Mouse (Mus musculus): ENCODE measurements around the gene Pkp1. TPM values are rescaled to one million over a fixed set of nuclear protein-coding genes. Genes with fewer than 3 reads are reported as not detected.

The Pkp1 gene
- polyA plus RNA-seq, 1 experiment from 2014 or later = 0.08 TPM

DNA sequence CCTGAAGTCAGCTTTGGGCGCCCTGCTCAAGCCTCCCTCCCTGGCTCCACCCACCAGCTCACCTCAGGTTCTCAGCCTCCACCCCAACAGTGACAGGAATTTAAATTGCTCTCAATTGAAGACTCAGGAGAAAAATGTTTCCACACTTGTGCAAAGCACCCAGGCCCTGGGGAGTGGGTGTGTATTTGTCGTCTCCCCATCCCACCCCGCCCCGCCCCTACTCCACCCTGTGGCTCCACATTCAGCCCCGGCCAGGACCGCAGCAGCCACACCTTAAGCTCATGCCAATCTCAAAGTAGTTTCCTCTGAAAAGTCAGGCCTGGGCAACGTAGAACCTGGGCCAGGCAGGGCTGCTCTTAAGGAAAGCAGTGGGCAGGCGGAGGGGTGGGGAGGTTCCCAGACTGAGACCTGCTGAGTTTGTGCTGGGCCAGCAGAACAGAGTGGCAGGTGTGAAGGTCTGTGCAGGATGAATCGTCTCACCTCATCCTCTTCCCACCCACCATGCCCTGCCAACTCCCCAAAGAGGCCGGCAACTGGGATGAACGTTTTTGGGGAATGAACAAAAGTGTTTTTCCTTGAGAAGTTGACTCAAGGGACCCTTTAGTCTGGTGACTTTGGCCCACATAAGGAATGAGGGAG is 61.8 kb downstream of the Pkp1 start:
- no peak for DNase-seq (ENCODE audit: low spot score)
- H3K27ac ChIP-seq (ENCODE audit: low read depth) = no peak overlapping the region
- no peak overlapping the region for H3K4me3 ChIP-seq (ENCODE audit: low read depth, low read length)
- no peaks in the 10 kb centered on the region for H3K36me3 ChIP-seq (ENCODE audit: control insufficient read depth, insufficient read depth, low read length)
- H3K9me3 ChIP-seq (ENCODE audit: control insufficient read depth, low read length) = no peaks in the 10 kb centered on the region
- H3K9ac ChIP-seq (ENCODE audit: low read length) = no peak overlapping the region
- H3K27me3 ChIP-seq (replicated peaks; ENCODE audit: control insufficient read depth, insufficient read depth, low read length) = no peaks in the 10 kb centered on the region
- H3K4me1 ChIP-seq (replicated peaks; ENCODE audit: control insufficient read depth, insufficient read depth, low read length) = peaks cover 5% of the 10 kb centered on the region
- 54% methylated on average over 11 of the region's 11 CpGs for WGBS
- no peak overlapping the region for H3K4me2 ChIP-seq (ENCODE audit: low read length)
- no peak for ATAC-seq (replicated peaks; ENCODE audit: low FRiP score, low TSS enrichment, low read depth)

DNA sequence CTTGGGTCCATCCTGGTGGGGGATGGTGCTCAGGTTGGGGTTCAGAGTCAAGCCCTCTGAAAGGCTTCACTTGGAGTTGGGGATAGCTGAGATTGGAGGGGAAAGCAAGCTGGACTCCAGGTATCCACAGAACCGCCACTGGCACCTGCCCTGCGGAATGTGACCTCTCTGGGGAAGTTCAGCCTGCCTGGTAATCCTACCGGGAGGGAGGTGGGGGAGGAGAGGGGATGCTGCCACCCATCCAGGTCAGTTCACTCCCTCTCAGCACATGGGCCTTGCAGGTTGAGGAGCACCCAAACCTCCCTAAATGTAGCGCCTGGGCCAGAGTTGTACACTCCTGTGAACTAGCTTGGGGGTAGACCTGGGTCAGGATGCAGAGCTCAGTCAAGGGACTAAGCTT is 62.9 kb downstream of the Pkp1 start:
- no peak for ATAC-seq (replicated peaks; ENCODE audit: low FRiP score, low TSS enrichment, low read depth)
- DNase-seq (ENCODE audit: low spot score) = no peak
- WGBS = 58% methylated on average over 4 of the region's 4 CpGs

GRCm38 (mm10) chr1:135855344-135855687 is 63.7 kb downstream of the Pkp1 start:
- Histone ChIP-seq H3K9me3 (ENCODE audit: control insufficient read depth, low read length) (no peaks in the 10 kb centered on the region), H3K4me3 (ENCODE audit: low read depth, low read length) (no peak overlapping the region), H3K36me3 (ENCODE audit: control insufficient read depth, insufficient read depth, low read length) (no peaks in the 10 kb centered on the region), H3K4me2 (ENCODE audit: low read length) (no peak overlapping the region), H3K9ac (ENCODE audit: low read length) (no peak overlapping the region), H3K4me1 (replicated peaks; ENCODE audit: control insufficient read depth, insufficient read depth, low read length) (peaks cover 13% of the 10 kb centered on the region), H3K27ac (ENCODE audit: low read depth) (no peak overlapping the region), H3K27me3 (replicated peaks; ENCODE audit: control insufficient read depth, insufficient read depth, low read length) (no peaks in the 10 kb centered on the region)
- no peak for ATAC-seq (replicated peaks; ENCODE audit: low FRiP score, low TSS enrichment, low read depth)
- 100% methylated on average over 1 of the region's 1 CpGs for WGBS
- DNase-seq (ENCODE audit: low spot score) = no peak

More for the DNA sequence above, 62.9 kb downstream of the Pkp1 start:
- no peak overlapping the region for H3K27ac ChIP-seq (ENCODE audit: low read depth)
- H3K27me3 ChIP-seq (replicated peaks; ENCODE audit: control insufficient read depth, insufficient read depth, low read length) = no peaks in the 10 kb centered on the region
- no peak overlapping the region for H3K4me2 ChIP-seq (ENCODE audit: low read length)
- no peaks in the 10 kb centered on the region for H3K36me3 ChIP-seq (ENCODE audit: control insufficient read depth, insufficient read depth, low read length)
- H3K9me3 ChIP-seq (ENCODE audit: control insufficient read depth, low read length) = no peaks in the 10 kb centered on the region
- H3K4me3 ChIP-seq (ENCODE audit: low read depth, low read length) = no peak overlapping the region
- H3K9ac ChIP-seq (ENCODE audit: low read length) = no peak overlapping the region
- H3K4me1 ChIP-seq (replicated peaks; ENCODE audit: control insufficient read depth, insufficient read depth, low read length) = peaks cover 13% of the 10 kb centered on the region

DNA sequence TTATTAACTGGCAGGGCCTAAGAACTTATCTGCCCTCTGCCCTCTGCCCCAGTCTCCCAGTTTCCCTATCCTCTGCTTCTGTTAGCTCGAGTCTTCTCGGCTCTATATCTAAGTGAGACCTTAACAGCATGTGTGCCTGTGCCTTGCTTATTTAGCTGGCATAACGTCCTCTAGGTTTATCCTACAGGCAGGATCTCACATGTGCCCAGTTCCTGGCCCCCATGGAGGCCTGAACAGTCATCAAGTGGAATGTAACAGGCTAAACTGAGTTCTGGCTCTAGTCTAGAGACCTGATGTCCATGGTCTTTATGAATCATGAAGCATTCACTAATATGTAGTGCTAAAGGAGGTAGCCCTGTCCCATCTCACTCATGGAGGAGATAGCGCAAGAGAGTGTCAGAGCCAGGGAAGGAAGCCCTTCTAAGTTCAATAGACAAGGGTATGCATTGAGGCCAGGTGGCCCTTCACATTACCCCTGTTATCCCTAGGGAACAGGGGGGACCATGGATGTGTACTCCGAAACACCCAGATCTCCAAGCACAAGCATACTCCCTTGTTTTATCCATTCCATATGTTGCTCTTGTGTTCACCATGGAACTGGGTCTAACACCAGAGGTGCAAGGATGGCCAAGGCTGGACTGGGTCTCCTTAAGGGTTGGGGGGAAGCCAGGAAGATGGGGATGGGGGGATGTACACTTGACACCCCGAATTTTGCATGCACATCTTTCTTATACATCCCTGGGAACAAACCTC is 64.2 kb downstream of the Pkp1 start:
- Histone ChIP-seq H3K27ac (ENCODE audit: low read depth) (no peak overlapping the region), H3K4me1 (replicated peaks; ENCODE audit: control insufficient read depth, insufficient read depth, low read length) (peaks cover 13% of the 10 kb centered on the region), H3K9ac (ENCODE audit: low read length) (no peak overlapping the region), H3K36me3 (ENCODE audit: control insufficient read depth, insufficient read depth, low read length) (no peaks in the 10 kb centered on the region), H3K4me2 (ENCODE audit: low read length) (no peak overlapping the region), H3K9me3 (ENCODE audit: control insufficient read depth, low read length) (no peaks in the 10 kb centered on the region), H3K4me3 (ENCODE audit: low read depth, low read length) (no peak overlapping the region), H3K27me3 (replicated peaks; ENCODE audit: control insufficient read depth, insufficient read depth, low read length) (no peaks in the 10 kb centered on the region)
- DNase-seq (ENCODE audit: low spot score) = no peak
- WGBS = 88% methylated on average over 6 of the region's 6 CpGs
- ATAC-seq (replicated peaks; ENCODE audit: low FRiP score, low TSS enrichment, low read depth) = no peak

- Histone ChIP-seq H3K4me2 (ENCODE audit: low read length) (no peak overlapping the region), H3K9ac (ENCODE audit: low read length) (no peak overlapping the region), H3K4me1 (replicated peaks; ENCODE audit: control insufficient read depth, insufficient read depth, low read length) (peaks cover 13% of the 10 kb centered on the region), H3K27me3 (replicated peaks; ENCODE audit: control insufficient read depth, insufficient read depth, low read length) (no peaks in the 10 kb centered on the region), H3K4me3 (ENCODE audit: low read depth, low read length) (no peak overlapping the region), H3K36me3 (ENCODE audit: control insufficient read depth, insufficient read depth, low read length) (no peaks in the 10 kb centered on the region), H3K27ac (ENCODE audit: low read depth) (no peak overlapping the region), H3K9me3 (ENCODE audit: control insufficient read depth, low read length) (no peaks in the 10 kb centered on the region)
- DNase-seq (ENCODE audit: low spot score) (no peak), ATAC-seq (replicated peaks; ENCODE audit: low FRiP score, low TSS enrichment, low read depth) (no peak)
- WGBS = 91% methylated on average over 4 of the region's 4 CpGs
Measured at GRCm38 (mm10) chr1:135853200-135853599, 65.8 kb downstream of the Pkp1 start.

- H3K27ac ChIP-seq (ENCODE audit: low read depth) = no peak overlapping the region; the same call in 1 of the 2 replicates
- no peak for DNase-seq (ENCODE audit: low spot score)
Measured at GRCm38 (mm10) chr1:135852044-135852756, 66.8 kb downstream of the Pkp1 start.

DNA sequence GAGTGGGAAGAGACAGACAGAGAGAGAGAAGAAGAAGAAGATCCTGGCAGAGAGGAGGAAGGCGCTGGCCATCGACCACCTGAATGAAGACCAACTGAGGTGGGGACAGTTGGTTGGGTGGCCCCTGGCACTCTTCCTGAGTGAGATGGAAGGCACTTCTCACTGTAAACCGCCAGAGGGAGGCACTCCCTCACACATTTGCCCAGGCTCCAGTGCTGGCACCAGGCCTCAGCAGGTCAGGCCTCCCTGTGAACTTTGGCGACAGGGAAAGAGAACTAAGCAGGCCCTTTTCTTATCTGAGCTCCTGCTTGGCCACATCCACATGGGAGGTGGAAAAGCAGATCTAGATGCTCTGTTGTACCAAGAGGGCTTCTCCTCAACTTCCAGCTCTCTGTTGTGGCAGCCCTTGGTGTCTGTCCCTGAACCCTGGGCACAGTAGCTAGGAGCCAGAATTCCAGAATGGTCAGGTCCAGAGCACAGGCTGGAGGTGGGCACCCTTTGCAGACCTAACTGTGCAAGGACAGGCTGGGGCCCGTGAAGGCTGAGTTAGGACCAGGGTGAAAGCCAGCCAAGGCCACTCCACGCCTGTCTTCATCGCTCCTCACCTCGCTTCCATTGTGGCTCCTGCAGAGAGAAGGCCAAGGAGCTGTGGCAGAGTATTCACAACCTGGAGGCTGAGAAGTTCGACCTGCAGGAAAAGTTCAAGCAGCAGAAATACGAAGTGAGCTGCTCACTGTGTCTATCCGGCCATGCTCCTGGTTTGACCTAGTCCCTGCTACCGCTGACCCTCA is 68.1 kb downstream of the Pkp1 start:
- no peak for ATAC-seq (replicated peaks; ENCODE audit: low FRiP score, low TSS enrichment, low read depth)
- peaks cover 13% of the 10 kb centered on the region for H3K4me1 ChIP-seq (replicated peaks; ENCODE audit: control insufficient read depth, insufficient read depth, low read length)
- no peak overlapping the region for H3K27ac ChIP-seq (ENCODE audit: low read depth)
- no peak overlapping the region for H3K9ac ChIP-seq (ENCODE audit: low read length)
- 64% methylated on average over 12 of the region's 12 CpGs for WGBS
- no peaks in the 10 kb centered on the region for H3K27me3 ChIP-seq (replicated peaks; ENCODE audit: control insufficient read depth, insufficient read depth, low read length)
- no peak for DNase-seq (ENCODE audit: low spot score)
- no peaks in the 10 kb centered on the region for H3K36me3 ChIP-seq (ENCODE audit: control insufficient read depth, insufficient read depth, low read length)
- H3K4me3 ChIP-seq (ENCODE audit: low read depth, low read length) = no peak overlapping the region
- H3K9me3 ChIP-seq (ENCODE audit: control insufficient read depth, low read length) = no peaks in the 10 kb centered on the region
- H3K4me2 ChIP-seq (ENCODE audit: low read length) = no peak overlapping the region

More at GRCm38 (mm10) chr1:135852044-135852756, 66.8 kb downstream of the Pkp1 start:
- no peak overlapping the region for H3K9ac ChIP-seq (ENCODE audit: low read length)
- peaks cover 13% of the 10 kb centered on the region for H3K4me1 ChIP-seq (replicated peaks; ENCODE audit: control insufficient read depth, insufficient read depth, low read length)
- no peak overlapping the region for H3K4me2 ChIP-seq (ENCODE audit: low read length)
- 54% methylated on average over 13 of the region's 13 CpGs for WGBS
- no peak overlapping the region for H3K4me3 ChIP-seq (ENCODE audit: low read depth, low read length)
- no peaks in the 10 kb centered on the region for H3K9me3 ChIP-seq (ENCODE audit: control insufficient read depth, low read length)
- H3K27me3 ChIP-seq (replicated peaks; ENCODE audit: control insufficient read depth, insufficient read depth, low read length) = no peaks in the 10 kb centered on the region
- H3K36me3 ChIP-seq (ENCODE audit: control insufficient read depth, insufficient read depth, low read length) = no peaks in the 10 kb centered on the region
- no peak for ATAC-seq (replicated peaks; ENCODE audit: low FRiP score, low TSS enrichment, low read depth)

DNA sequence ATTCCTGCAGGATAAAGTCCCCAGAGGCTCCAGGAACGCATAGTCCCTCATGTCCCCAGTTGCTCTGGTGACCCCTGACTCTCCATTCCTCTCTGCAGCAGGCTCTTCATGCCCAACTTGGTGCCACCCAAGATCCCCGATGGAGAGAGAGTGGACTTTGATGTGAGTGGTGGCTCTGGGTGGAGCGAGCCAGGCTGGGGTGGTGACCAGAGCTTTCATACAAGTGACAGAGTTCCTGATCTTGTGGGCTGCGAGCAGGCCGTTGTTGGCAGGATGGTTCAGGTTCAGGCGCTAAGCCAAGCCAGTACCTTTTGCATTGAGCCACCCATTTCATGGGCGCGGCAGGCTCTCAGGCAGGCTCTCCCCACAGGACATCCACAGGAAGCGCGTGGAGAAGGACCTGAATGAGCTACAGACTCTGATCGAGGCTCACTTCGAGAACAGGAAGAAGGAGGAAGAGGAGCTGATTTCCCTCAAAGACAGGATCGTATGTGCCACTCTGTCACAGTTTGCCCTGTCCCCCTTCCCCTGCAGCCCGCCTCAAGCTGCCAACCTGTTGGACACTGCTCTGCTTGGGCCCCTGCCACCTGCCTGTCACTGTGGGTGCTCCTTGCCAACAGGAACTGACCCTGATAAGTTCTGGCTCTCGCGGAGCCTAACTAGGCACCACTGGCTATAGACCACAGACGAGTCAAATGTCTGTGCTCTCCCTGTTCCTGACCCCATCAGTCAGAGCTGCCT is 71.2 kb downstream of the Pkp1 start:
- Histone ChIP-seq H3K4me2 (ENCODE audit: low read length) (no peak overlapping the region), H3K27me3 (replicated peaks; ENCODE audit: control insufficient read depth, insufficient read depth, low read length) (no peaks in the 10 kb centered on the region), H3K9me3 (ENCODE audit: control insufficient read depth, low read length) (no peaks in the 10 kb centered on the region), H3K36me3 (ENCODE audit: control insufficient read depth, insufficient read depth, low read length) (no peaks in the 10 kb centered on the region), H3K4me1 (replicated peaks; ENCODE audit: control insufficient read depth, insufficient read depth, low read length) (peaks cover 11% of the 10 kb centered on the region), H3K9ac (ENCODE audit: low read length) (no peak overlapping the region), H3K27ac (ENCODE audit: low read depth) (no peak overlapping the region), H3K4me3 (ENCODE audit: low read depth, low read length) (no peak overlapping the region)
- ATAC-seq (replicated peaks; ENCODE audit: low FRiP score, low TSS enrichment, low read depth) (no peak), DNase-seq (ENCODE audit: low spot score) (no peak)
- 80% methylated on average over 17 of the region's 17 CpGs for WGBS

Measured in intestine, embryonic 14.5 days (tissue).